Mouse (Mus musculus) fibroblast of lung, adult 2 months (primary cell): Measurements from ENCODE around the gene Msrb3.
"Not testable (repeated sequence)": the region's sequence is repeated elsewhere in the genome, so short reads cannot be mapped to it uniquely, and the experiment has no call there.

Source experiments
- DNase-seq: peaks from one replicate; pipeline ENCODE4 v3.0.0-alpha.2; 2011; ENCODE audit warnings: low read depth

Msrb3 gene

GRCm38 (mm10) chr10:120810053-120810696 lies 88.7 kb downstream of the Msrb3 start:
- no peak for DNase-seq

GRCm38 (mm10) chr10:120808167-120808566 lies 90.7 kb downstream of the Msrb3 start:
- DNase-seq, result no peak

GRCm38 (mm10) chr10:120801127-120801526 lies 97.8 kb downstream of the Msrb3 start:
- DNase-seq, result no peak

- no peak for DNase-seq
Measured at GRCm38 (mm10) chr10:120799479-120799878, 99.4 kb downstream of the Msrb3 start.

GRCm38 (mm10) chr10:120796749-120797148 lies 102.2 kb downstream of the Msrb3 start:
- no peak for DNase-seq

GRCm38 (mm10) chr10:120794391-120794817 lies 104.5 kb downstream of the Msrb3 start:
- no peak for DNase-seq

- no peak for DNase-seq
Measured at GRCm38 (mm10) chr10:120792191-120792765, 106.6 kb downstream of the Msrb3 start.

- no peak for DNase-seq
Measured at GRCm38 (mm10) chr10:120791438-120791837, 107.5 kb downstream of the Msrb3 start.

GRCm38 (mm10) chr10:120787202-120787601 lies 111.7 kb downstream of the Msrb3 start:
- DNase-seq, result peak; percentile 43

GRCm38 (mm10) chr10:120784516-120784915 lies 114.4 kb downstream of the Msrb3 start:
- DNase-seq, result no peak

- DNase-seq, result no peak
Measured at GRCm38 (mm10) chr10:120783393-120783792, 115.5 kb downstream of the Msrb3 start.

- no peak for DNase-seq
Measured at GRCm38 (mm10) chr10:120777499-120777898, 121.4 kb downstream of the Msrb3 start.

- DNase-seq, result no peak
Measured at GRCm38 (mm10) chr10:120775361-120775760, 123.5 kb downstream of the Msrb3 start.

- DNase-seq, result no peak
Measured at GRCm38 (mm10) chr10:120767418-120767817, 131.5 kb downstream of the Msrb3 start.

GRCm38 (mm10) chr10:120765398-120765797 lies 133.5 kb downstream of the Msrb3 start:
- no peak for DNase-seq

GRCm38 (mm10) chr10:120763656-120764466 lies 135.0 kb downstream of the Msrb3 start:
- DNase-seq, result no peak

- no peak for DNase-seq
Measured at GRCm38 (mm10) chr10:120762958-120763357, 135.9 kb downstream of the Msrb3 start.

GRCm38 (mm10) chr10:120760679-120761078 lies 138.2 kb downstream of the Msrb3 start:
- no peak for DNase-seq

- no peak for DNase-seq
Measured at GRCm38 (mm10) chr10:120759883-120760282, 139.0 kb downstream of the Msrb3 start.

- no peak for DNase-seq
Measured at GRCm38 (mm10) chr10:120752454-120752853, 146.4 kb downstream of the Msrb3 start.

GRCm38 (mm10) chr10:120751821-120752261 lies 147.1 kb downstream of the Msrb3 start:
- DNase-seq, result no peak

- DNase-seq, result peak; percentile 97
Measured at GRCm38 (mm10) chr10:120751295-120751722, 147.6 kb downstream of the Msrb3 start.

- not testable (repeated sequence) for DNase-seq
Measured at GRCm38 (mm10) chr10:120749556-120749955, 149.3 kb downstream of the Msrb3 start.
